Mouse (Mus musculus) midbrain, embryonic 11.5 days (tissue): ENCODE results near the gene 4933415F23Rik. TPM values are rescaled to one million over a fixed set of nuclear protein-coding genes. Genes with fewer than 3 reads are reported as not detected.

Experiments
- ATAC-seq: fragments of 200-750 bp; cut with Nextera tagmentation; 2 replicates; pipeline ENCODE4 v1.8.0; 2017; ENCODE audit warnings: moderate TSS enrichment, moderate library complexity; ENCODE audit not compliant: low FRiP score
- DNase-seq: peaks from one replicate; pipeline ENCODE4 v3.0.0; 2015; ENCODE audit warnings: low spot score; ENCODE audit errors: missing footprints
- H3K27ac ChIP-seq: fragments of 300-500 bp; sonication (generic); 2 replicates; pipeline ENCODE4 v1.5.1; 2014; ENCODE audit warnings: low read depth, low read length
- H3K27me3 ChIP-seq: fragments of 300-500 bp; sonication (generic); 2 replicates; pipeline ENCODE4 v1.6.1; 2014; ENCODE audit warnings: mild to moderate bottlenecking, low read length, moderate library complexity, mixed read lengths; ENCODE audit not compliant: control insufficient read depth, insufficient read depth
- H3K36me3 ChIP-seq: fragments of 300-500 bp; sonication (generic); 2 replicates; pipeline ENCODE4 v1.6.1; 2014; ENCODE audit warnings: mild to moderate bottlenecking, low read length, moderate library complexity, mixed read lengths; ENCODE audit not compliant: control insufficient read depth, insufficient read depth
- H3K4me1 ChIP-seq: fragments of 300-500 bp; sonication (generic); 2 replicates; pipeline ENCODE4 v1.6.1; 2014; ENCODE audit warnings: low read length; ENCODE audit not compliant: control insufficient read depth, insufficient read depth
- H3K4me2 ChIP-seq: fragments of 300-500 bp; sonication (generic); 2 replicates; pipeline ENCODE4 v1.6.1; 2014; ENCODE audit warnings: mild to moderate bottlenecking, moderate library complexity
- H3K4me3 ChIP-seq: fragments of 300-500 bp; sonication (generic); 2 replicates; pipeline ENCODE4 v1.5.1; 2014; ENCODE audit warnings: low read depth, low read length
- H3K9ac ChIP-seq: fragments of 300-500 bp; sonication (generic); 2 replicates; pipeline ENCODE4 v1.6.1; 2014; ENCODE audit warnings: low read length
- H3K9me3 ChIP-seq: fragments of 300-500 bp; sonication (generic); 2 replicates; pipeline ENCODE4 v1.6.1; 2016; ENCODE audit warnings: low read length; ENCODE audit not compliant: control insufficient read depth
- WGBS: fragments of 180-500 bp; shearing (Covaris S2); extraction: QIAGEN DNeasy Blood & Tissue Kit; methylation state at CpG from one replicate; pipeline ENCODE4 v1.1.7; 2014; 5-methylcytosine and 5-hydroxymethylcytosine counted together
- polyA plus RNA-seq: library from polyadenylated mRNA; unstranded; fragments of >200 nt; fragmentation: Nextera tagmentation; extraction: Ambion mirVana; gene quantifications from 2 replicates; pipeline ENCODE4 v1.2.1, GENCODE M21; 2014

The 4933415F23Rik gene
- polyA plus RNA-seq, 1 experiment from 2014 or later, result not detected

DNA sequence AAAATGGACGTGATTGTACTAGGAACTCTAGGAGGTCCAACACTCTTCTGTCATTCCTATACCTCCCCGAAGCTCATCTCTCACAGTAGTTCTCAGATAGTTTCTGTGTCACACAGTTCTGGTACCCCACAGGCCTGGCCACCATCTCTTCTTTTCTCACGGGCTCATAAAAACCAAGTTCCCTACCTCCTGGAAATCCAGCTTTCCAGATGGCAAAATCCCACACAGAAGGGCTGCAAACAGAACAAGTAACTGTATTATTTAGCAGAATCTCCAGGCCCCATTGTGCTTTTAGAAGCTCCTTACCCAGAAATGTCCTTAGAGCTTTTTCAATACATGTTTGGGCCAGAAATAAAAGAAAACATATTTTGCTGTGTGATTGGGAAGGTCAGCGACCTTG is 828 bp upstream of the 4933415F23Rik start:
- H3K27me3 ChIP-seq, result no peaks in the 10 kb centered on the region
- DNase-seq (no peak), ATAC-seq (no peak)
- H3K4me2 ChIP-seq, result no peak overlapping the region
- no peak overlapping the region for H3K27ac ChIP-seq
- H3K9me3 ChIP-seq, result no peaks in the 10 kb centered on the region
- no peaks in the 10 kb centered on the region for H3K4me1 ChIP-seq
- H3K4me3 ChIP-seq, result no peak overlapping the region
- no peaks in the 10 kb centered on the region for H3K36me3 ChIP-seq
- H3K9ac ChIP-seq, result no peak overlapping the region
- WGBS, result 88% methylated on average over 4 of the region's 4 CpGs

DNA sequence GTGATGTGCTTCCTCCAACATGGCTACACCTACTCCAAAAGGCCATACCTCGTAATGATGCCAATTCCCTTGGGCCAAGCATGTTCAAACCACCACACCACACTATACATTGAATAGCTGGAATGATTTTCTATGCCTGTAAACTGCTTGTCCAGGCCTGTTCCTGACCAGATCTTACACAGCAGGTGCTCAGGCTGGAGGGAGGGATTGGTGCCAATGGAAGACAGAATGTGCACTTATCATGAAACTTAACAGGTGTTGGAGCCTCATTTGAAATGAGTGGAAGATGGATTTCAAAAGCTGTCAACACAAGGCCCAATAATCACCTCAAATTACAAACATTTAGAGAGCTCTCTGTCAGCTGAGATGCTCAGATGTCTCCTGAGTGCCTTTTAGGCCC is 2.3 kb downstream of the 4933415F23Rik start:
- WGBS, result 78% methylated on average over 1 of the region's 1 CpGs

DNA sequence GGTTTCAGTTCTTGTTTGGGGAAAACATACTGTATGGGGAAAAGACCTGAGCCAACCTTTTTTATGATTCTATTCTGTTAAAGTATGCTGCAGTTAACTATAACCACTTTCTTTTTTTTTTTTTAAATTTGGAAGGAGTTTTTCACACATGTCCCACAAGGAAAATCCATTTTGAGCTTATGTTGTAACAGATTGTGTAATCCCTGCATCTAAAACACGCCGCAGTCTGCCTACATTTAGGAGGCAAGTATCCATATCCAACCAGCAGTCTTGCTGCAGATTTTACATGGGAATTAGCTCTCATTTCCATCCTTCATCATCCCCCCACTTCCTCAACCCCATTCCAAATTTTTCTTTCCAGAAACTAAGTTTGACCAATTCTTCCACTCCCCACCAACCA is 3.6 kb downstream of the 4933415F23Rik start:
- WGBS, result 97% methylated on average over 2 of the region's 2 CpGs
- Histone ChIP-seq H3K36me3 (no peaks in the 10 kb centered on the region), H3K9ac (no peak overlapping the region), H3K4me2 (no peak overlapping the region), H3K9me3 (no peaks in the 10 kb centered on the region), H3K27ac (no peak overlapping the region), H3K4me1 (no peaks in the 10 kb centered on the region), H3K27me3 (no peaks in the 10 kb centered on the region), H3K4me3 (no peak overlapping the region)
- no peak for DNase-seq
- ATAC-seq, result no peak

More for the DNA sequence above, 2.3 kb downstream of the 4933415F23Rik start:
- no peak for DNase-seq
- Histone ChIP-seq H3K4me3 (no peak overlapping the region), H3K36me3 (no peaks in the 10 kb centered on the region), H3K27me3 (no peaks in the 10 kb centered on the region), H3K9me3 (no peaks in the 10 kb centered on the region), H3K4me2 (no peak overlapping the region), H3K27ac (no peak overlapping the region), H3K9ac (no peak overlapping the region), H3K4me1 (no peaks in the 10 kb centered on the region)
- no peak for ATAC-seq

DNA sequence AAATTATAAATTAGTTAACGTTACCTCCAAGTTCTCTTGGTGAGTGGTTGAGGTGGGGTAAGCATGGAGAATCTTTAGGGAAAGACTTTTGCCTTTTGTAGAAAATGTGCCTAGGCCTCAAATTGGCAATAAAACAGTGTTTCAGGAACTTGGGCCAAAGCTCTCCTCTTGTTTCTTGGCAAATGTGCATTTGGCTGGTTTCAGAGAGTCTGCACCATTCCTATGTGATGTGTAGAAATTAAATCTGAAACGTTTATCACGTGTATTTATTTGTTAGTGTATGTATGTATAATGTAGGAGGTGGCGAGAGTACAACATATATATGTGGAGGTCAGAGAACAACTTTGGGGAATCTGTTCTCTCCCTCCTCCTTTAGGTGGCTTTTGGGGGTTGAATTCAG is 4.1 kb downstream of the 4933415F23Rik start:
- Histone ChIP-seq H3K9me3 (no peaks in the 10 kb centered on the region), H3K4me3 (no peak overlapping the region), H3K27me3 (no peaks in the 10 kb centered on the region), H3K36me3 (no peaks in the 10 kb centered on the region), H3K9ac (no peak overlapping the region), H3K4me1 (no peaks in the 10 kb centered on the region), H3K27ac (no peak overlapping the region), H3K4me2 (no peak overlapping the region)
- ATAC-seq, result no peak
- no peak for DNase-seq
- 84% methylated on average over 4 of the region's 4 CpGs for WGBS

DNA sequence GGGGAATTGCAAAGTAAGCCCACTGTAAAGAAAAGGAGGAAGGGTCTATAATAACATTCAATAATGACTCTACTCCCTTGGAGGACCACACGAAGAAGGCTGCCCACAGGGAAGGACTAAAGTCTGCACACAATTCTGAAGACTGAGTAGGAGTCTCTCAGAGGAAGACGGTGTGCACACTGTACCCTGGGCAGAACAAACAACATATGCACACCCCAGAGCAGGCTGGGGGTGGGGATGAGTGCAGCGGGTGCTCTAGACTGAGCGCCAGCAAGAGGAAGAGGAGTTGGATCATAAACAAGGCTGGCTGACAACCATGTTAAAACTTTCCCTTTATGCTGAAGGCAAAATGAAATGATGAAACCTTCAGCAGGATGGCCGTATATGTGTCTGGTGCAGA is 34.3 kb downstream of the 4933415F23Rik start:
- no peaks in the 10 kb centered on the region for H3K27me3 ChIP-seq
- H3K36me3 ChIP-seq, result no peaks in the 10 kb centered on the region
- H3K4me1 ChIP-seq, result no peaks in the 10 kb centered on the region
- H3K4me2 ChIP-seq, result no peak overlapping the region
- WGBS, result 91% methylated on average over 5 of the region's 5 CpGs
- no peak for ATAC-seq
- no peak overlapping the region for H3K4me3 ChIP-seq
- no peak overlapping the region for H3K9ac ChIP-seq
- DNase-seq, result no peak
- H3K9me3 ChIP-seq, result no peaks in the 10 kb centered on the region
- H3K27ac ChIP-seq, result no peak overlapping the region

DNA sequence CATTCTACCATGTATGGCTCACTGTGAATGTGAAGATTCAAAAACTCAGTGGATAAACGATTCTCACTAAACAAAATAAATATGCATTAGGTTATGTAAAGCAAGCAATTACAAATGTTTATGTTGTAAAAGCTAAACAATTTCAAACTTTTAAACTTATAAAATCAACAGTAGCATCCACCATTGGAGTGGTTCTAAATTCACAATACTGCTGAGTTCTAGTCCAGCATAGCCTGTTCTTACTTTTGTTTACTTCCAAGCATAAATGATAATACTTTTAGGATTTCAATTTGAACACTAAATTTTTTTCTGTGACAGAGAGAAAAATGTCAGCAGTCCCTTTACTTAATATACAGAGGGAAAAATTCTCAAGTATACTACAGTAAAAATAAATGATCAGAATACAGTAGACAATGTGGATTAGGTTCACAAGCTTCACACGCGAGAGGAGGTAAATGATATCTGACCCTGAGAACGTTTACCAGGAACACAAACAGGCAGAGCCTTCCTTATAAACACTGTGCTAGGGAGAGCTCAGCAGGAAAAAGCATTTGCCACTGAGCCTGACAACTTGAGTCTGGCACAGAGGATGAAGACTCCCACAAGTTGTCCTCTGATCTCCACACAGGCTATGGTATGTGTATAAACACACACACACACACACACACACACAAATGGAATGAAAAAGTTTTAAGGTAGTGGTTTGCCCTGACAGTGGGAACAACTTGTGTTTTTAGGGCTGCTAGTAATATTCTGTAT is 37.2 kb downstream of the 4933415F23Rik start:
- Histone ChIP-seq H3K4me3 (no peak overlapping the region), H3K9me3 (no peaks in the 10 kb centered on the region), H3K27me3 (no peaks in the 10 kb centered on the region), H3K4me1 (no peaks in the 10 kb centered on the region), H3K36me3 (no peaks in the 10 kb centered on the region), H3K4me2 (no peak overlapping the region), H3K9ac (no peak overlapping the region), H3K27ac (no peak overlapping the region)
- ATAC-seq (no peak), DNase-seq (no peak)
- 72% methylated on average over 4 of the region's 4 CpGs for WGBS

DNA sequence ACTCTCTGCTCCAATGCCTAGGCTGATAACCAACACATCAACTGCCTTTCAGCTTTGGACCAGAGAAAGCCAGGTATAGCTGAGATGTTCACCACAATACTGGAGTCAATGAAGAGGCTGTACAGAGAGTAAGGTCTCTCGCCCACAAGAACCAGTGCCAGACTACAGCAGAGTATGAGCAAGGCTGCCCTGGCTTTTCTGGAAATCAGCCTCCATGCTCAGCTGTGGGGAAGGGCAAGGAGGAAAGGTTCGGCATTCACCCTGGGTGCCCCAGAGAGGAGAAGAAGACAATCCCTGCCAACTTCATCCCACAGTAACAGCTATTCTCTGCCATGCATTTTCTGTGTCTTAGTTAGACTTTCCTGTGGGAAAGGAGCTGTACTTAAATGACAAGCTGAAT is 38.1 kb downstream of the 4933415F23Rik start:
- 72% methylated on average over 2 of the region's 2 CpGs for WGBS
- no peak for DNase-seq
- ATAC-seq, result no peak

DNA sequence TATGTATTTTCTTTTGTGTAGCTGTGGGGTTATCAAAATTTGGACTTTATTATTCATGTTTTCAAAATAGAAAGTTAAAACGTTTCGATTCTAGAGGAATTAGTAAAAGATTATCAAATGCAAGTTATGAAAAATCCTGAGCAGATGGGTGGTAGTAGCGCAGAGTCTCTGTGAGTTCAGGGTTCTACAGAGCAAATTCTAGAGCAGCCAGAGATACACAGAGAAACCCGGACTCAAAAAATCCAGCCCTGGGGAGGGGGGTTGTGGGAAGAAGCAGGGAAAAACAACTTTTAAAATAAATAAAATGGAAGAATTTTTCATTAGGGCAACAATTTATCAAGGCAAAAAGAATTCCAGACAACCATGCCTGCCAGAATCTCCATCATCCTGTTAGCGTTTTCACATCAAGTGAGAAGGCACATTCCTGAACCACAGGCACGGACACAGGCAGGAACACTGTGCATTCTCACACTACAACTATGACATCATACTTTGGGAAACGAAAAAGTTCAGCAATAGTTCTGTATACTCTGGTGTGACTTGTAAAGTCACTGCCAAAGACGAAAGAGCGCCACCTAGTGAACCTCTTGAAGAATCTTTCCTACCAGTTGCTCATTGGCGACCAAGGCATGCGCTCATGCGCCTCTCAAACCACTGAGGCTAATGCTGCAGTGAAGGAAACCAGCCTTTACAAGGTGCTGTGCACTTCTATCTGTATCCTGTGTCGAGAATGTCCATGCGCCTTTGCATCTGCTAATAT is 40.3 kb downstream of the 4933415F23Rik start:
- H3K27ac ChIP-seq, result no peak overlapping the region
- peak; percentile 91 for ATAC-seq
- no peaks in the 10 kb centered on the region for H3K36me3 ChIP-seq
- no peaks in the 10 kb centered on the region for H3K27me3 ChIP-seq
- peak; percentile 94 for DNase-seq
- no peak overlapping the region for H3K9ac ChIP-seq
- H3K4me3 ChIP-seq, result no peak overlapping the region
- 30% methylated on average over 14 of the region's 14 CpGs for WGBS
- no peaks in the 10 kb centered on the region for H3K4me1 ChIP-seq
- H3K9me3 ChIP-seq, result no peaks in the 10 kb centered on the region
- H3K4me2 ChIP-seq, result no peak overlapping the region

More for the DNA sequence above, 38.1 kb downstream of the 4933415F23Rik start:
- H3K4me1 ChIP-seq, result no peaks in the 10 kb centered on the region
- no peak overlapping the region for H3K4me3 ChIP-seq
- H3K4me2 ChIP-seq, result no peak overlapping the region
- no peak overlapping the region for H3K27ac ChIP-seq
- no peaks in the 10 kb centered on the region for H3K27me3 ChIP-seq
- no peaks in the 10 kb centered on the region for H3K36me3 ChIP-seq
- H3K9me3 ChIP-seq, result no peaks in the 10 kb centered on the region
- H3K9ac ChIP-seq, result no peak overlapping the region

DNA sequence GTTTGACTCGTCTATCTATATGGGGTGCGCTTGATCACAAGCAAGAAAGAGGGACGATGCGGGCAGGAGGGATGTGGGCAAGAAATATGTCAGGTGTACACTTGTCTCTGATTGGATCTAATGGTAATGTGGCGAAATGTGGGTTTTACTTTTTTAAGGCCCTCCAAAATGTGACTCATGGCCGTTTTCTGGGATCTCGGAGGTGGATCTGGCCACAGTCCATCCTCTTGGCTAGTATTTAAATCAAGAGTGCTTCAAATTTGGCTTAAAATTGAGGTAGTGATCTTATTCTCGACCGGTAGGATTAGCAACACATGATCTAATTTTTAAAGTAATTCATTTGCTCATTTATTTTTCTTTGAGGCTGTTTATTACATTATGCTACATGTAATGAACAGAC is 42.0 kb downstream of the 4933415F23Rik start:
- ATAC-seq (no peak), DNase-seq (no peak)
- 92% methylated on average over 9 of the region's 9 CpGs for WGBS
- Histone ChIP-seq H3K27me3 (no peaks in the 10 kb centered on the region), H3K9me3 (no peaks in the 10 kb centered on the region), H3K9ac (no peak overlapping the region), H3K27ac (no peak overlapping the region), H3K4me2 (no peak overlapping the region), H3K4me1 (no peaks in the 10 kb centered on the region), H3K36me3 (no peaks in the 10 kb centered on the region), H3K4me3 (no peak overlapping the region)
